Mouse (Mus musculus): ENCODE data around the gene Guca2b. TPM values are rescaled to one million over a fixed set of nuclear protein-coding genes. Genes with fewer than 3 reads are reported as not detected.

Guca2b gene
- 1.1 and 1.2 TPM in 2 replicates for polyA plus RNA-seq (2012; rRNA removed; ENCODE audit: low replicate concordance)

GRCm38 (mm10) chr4:119658731-119659130, at the start of gene Guca2b:
Gene Guca2b (minus strand): TSS chr4:119658954.

DNA sequence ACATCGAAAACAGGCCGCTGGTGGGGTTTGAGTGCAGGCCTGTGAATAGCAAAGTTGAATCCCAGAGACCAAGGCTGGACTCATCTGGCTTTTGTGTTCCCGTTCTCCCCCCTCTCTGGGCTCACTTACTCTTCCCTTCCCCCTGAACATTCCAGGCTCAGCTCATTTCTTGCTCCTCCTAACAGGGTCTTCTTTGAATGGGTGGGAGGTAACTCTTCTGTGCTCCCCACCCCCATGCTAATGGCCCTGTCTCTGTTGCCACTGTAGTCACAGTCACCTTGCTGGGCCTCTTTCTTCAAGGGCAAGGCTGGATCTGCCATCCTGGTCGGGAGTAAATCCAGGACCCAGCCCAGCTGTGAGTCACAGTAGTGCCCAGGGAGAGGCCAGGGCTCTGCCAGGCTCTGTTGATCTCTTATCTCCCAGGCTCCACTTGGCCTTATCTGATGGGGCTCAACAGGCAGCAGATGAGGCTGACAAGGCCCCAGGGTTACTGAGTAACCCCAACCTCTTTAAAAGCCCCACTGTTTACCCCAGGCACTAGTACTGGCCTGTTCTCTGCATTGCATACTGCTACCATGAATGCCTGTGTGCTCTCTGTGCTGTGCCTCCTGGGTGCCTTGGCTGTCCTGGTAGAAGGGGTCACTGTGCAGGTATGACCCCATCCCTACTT, 21.4 kb downstream of the Guca2b start, which contains the start of gene Guca2a:
Guca2a (plus strand) TSS at position 529 of the 670 bp plus-strand sequence.

Other genes with a start within 250 kb of the Guca2b start
- 0.24 and 1.7 TPM in 2 replicates for gene Ccdc30, start 243.4 kb downstream of the Guca2b start, polyA plus RNA-seq (2012; rRNA removed; ENCODE audit: low replicate concordance)
- gene Ppcs, start 236.5 kb downstream of the Guca2b start, polyA plus RNA-seq (2012; rRNA removed; ENCODE audit: low replicate concordance), result 17.5 and 21.1 TPM in 2 replicates
- 0.49 and 0.60 TPM in 2 replicates for gene Zmynd12, start 236.1 kb downstream of the Guca2b start, polyA plus RNA-seq (2012; rRNA removed; ENCODE audit: low replicate concordance)
- gene Rimkla, start 166.3 kb downstream of the Guca2b start, polyA plus RNA-seq (2012; rRNA removed; ENCODE audit: low replicate concordance), result 0.27 and 0.77 TPM in 2 replicates
- gene Foxj3, start 122.0 kb downstream of the Guca2b start, polyA plus RNA-seq (2012; rRNA removed; ENCODE audit: low replicate concordance), result 11.7 and 21.4 TPM in 2 replicates
- 8.2 and 8.8 TPM in 2 replicates for gene Frg2f1, start 119.4 kb downstream of the Guca2b start, polyA plus RNA-seq (2012; rRNA removed; ENCODE audit: low replicate concordance)
- not detected in 2 replicates for gene Guca2a, start 21.2 kb downstream of the Guca2b start, polyA plus RNA-seq (2012; rRNA removed; ENCODE audit: low replicate concordance)
- gene Hivep3, start 74.8 kb upstream of the Guca2b start, polyA plus RNA-seq (2012; rRNA removed; ENCODE audit: low replicate concordance), result 13.6 and 15.9 TPM in 2 replicates